Mouse (Mus musculus) embryonic fibroblast, embryonic 13.5 days (primary cell): Measurements from ENCODE around the gene Ftsj1.

Source experiments
- CTCF ChIP-seq: IDR thresholded peaks from 2 replicates; pipeline ENCODE4 v1.5.1; 2011; ENCODE audit warnings: mild to moderate bottlenecking, control low read depth, low read length, moderate library complexity, borderline replicate concordance; ENCODE audit not compliant: insufficient read depth
- POLR2A ChIP-seq: IDR thresholded peaks from 2 replicates; pipeline ENCODE4 v1.6.1; 2011; ENCODE audit warnings: low read depth, mild to moderate bottlenecking, control low read depth, low read length, moderate library complexity

DNA sequence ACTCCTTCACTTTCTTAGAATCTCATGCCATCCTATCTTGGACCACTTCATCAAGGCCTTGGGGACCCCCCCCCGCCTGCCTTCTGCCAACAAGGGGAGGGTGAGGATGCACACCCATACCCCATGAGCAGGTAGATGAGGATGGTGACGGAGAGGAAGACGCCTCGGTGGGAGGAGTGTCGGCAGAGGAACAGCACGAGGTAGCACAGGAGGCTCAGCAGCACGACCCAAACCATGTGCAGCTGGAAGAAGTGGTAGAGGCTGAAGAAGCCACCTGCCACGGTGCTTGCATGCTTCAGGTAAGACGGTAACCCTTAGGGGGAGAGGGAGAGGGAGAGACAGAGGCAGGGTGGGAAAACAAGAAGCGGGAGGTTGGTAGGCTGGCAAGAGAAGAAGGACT, 48.1 kb downstream of the Ftsj1 start:
- TF ChIP-seq CTCF (no peak), POLR2A (no peak)
